8 mouse cellular contexts compared by ENCODE assay signal in the genomic region with DNA sequence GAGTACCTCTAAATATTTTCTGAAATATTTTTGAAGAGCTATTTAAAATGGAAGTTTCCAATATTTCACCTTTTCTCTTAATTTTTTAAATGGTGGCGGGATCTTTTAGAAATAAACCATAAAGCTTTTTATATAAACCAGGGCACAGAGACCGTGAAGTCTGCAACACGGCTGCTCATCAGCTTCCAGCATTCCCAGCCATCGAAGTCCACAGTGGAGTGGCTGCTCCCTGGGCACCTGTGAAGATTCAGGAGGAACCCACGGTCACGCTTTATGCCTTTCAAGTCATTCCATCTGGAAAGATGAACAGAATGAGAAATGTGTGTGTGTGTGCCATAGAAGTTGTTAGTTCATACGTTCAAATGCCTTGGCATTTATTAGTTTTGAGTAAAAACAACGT. TPM values are rescaled to one million over a fixed set of nuclear protein-coding genes. Genes with fewer than 3 reads are reported as not detected.
A peak's percentile ranks its signal among the peaks of the same experiment; 100 is the strongest.
DNase-seq lines count a peak whose midpoint lies in the region; ATAC-seq and TF ChIP-seq lines count a peak whose summit lies in the region.
"Had no signal": no experiment of that assay in that cellular context is flagged by ENCODE, and none has a peak within 500 bp of the region (broad histone marks: within the 10 kb centered on the region; RNA-seq: fewer than 3 reads in every experiment).

No protein-coding gene starts in this region.

- peak overlapping the region; percentile 91 for H3K4me3 ChIP-seq in megakaryocyte, embryonic 14.5 days (replicated peaks)
- peak overlapping the region; percentile 91 for H3K4me3 ChIP-seq in embryonic fibroblast, embryonic 13.5 days (ENCODE audit: insufficient read depth, low read length)
- H3K4me3 ChIP-seq in limb, embryonic 11.5 days (ENCODE audit: low read depth, low read length) = peak overlapping the region; percentile 39
- peak overlapping the region; percentile 36 for H3K4me3 ChIP-seq in stomach, embryonic 14.5 days (ENCODE audit: low read depth, low read length)

- H3K9ac ChIP-seq in limb, embryonic 11.5 days (ENCODE audit: low read length) = no peak overlapping the region
- H3K9ac ChIP-seq in stomach, embryonic 14.5 days (replicated peaks; ENCODE audit: low read depth, low read length) = peak overlapping the region; percentile 0; the same call in 1 of the 2 replicates

- no peak overlapping the region for H3K27ac ChIP-seq in embryonic fibroblast, embryonic 13.5 days (ENCODE audit: insufficient read depth, low read length)
- no peak overlapping the region for H3K27ac ChIP-seq in limb, embryonic 11.5 days (replicated peaks; ENCODE audit: low read depth, low read length)
- no peak overlapping the region for H3K27ac ChIP-seq in stomach, embryonic 14.5 days (ENCODE audit: low read length)

- ATAC-seq in megakaryocyte, adult 5-6 weeks (ENCODE audit: poor library complexity, severe bottlenecking) = no peak
- no peak for ATAC-seq in limb, embryonic 11.5 days (ENCODE audit: insufficient number of reproducible peaks, low FRiP score, low TSS enrichment, low read depth)
- no peak for ATAC-seq in stomach, embryonic 14.5 days (ENCODE audit: insufficient number of reproducible peaks, insufficient read depth, low FRiP score, low read depth)

- H3K4me1 ChIP-seq in megakaryocyte, embryonic 14.5 days = peaks cover 43% of the 10 kb centered on the region
- peaks cover 3% of the 10 kb centered on the region; the same call in 1 of the 2 replicates for H3K4me1 ChIP-seq in embryonic fibroblast, embryonic 13.5 days (ENCODE audit: control insufficient read depth, insufficient read depth, low read length)
- no peaks in the 10 kb centered on the region for H3K4me1 ChIP-seq in limb, embryonic 11.5 days (ENCODE audit: control insufficient read depth, insufficient read depth, low read length)
- H3K4me1 ChIP-seq in stomach, embryonic 14.5 days (ENCODE audit: control insufficient read depth, insufficient read depth, low read length) = peaks cover 8% of the 10 kb centered on the region; the same call in 1 of the 2 replicates

- H3K4me2 ChIP-seq in limb, embryonic 11.5 days (ENCODE audit: low read depth, severe bottlenecking) = peak overlapping the region; percentile 39; the same call in 1 of the 2 replicates
- H3K4me2 ChIP-seq in stomach, embryonic 14.5 days (replicated peaks; ENCODE audit: low read depth, low read length) = peak overlapping the region; percentile 64

- no peak for TF ChIP-seq POLR2A in embryonic fibroblast, embryonic 13.5 days (IDR thresholded peaks at IDR 0.05; ENCODE audit: low read depth, low read length)

- WGBS in limb, embryonic 11.5 days = 53% methylated on average over 8 of the region's 8 CpGs
- 40% methylated on average over 8 of the region's 8 CpGs for WGBS in stomach, embryonic 14.5 days

- H3K36me3 ChIP-seq in megakaryocyte, embryonic 14.5 days (replicated peaks; ENCODE audit: low read length) = peaks cover 4% of the 10 kb centered on the region
- no peaks in the 10 kb centered on the region for H3K36me3 ChIP-seq in limb, embryonic 11.5 days (ENCODE audit: control insufficient read depth, insufficient read depth, low read length)
- no peaks in the 10 kb centered on the region for H3K36me3 ChIP-seq in stomach, embryonic 14.5 days (ENCODE audit: control insufficient read depth, insufficient read depth, low read length)

- peaks cover 2% of the 10 kb centered on the region for H3K27me3 ChIP-seq in megakaryocyte, embryonic 14.5 days (replicated peaks)
- no peaks in the 10 kb centered on the region for H3K27me3 ChIP-seq in limb, embryonic 11.5 days (ENCODE audit: control insufficient read depth, insufficient read depth, low read length)
- no peaks in the 10 kb centered on the region for H3K27me3 ChIP-seq in stomach, embryonic 14.5 days (ENCODE audit: control insufficient read depth, insufficient read depth, low read length)

- no peak for DNase-seq in limb, embryonic 11.5 days (ENCODE audit: low spot score)
- DNase-seq in gastrocnemius, adult 8-10 months (ENCODE audit: low spot score in 2 of 2) = no peak
- no peak for DNase-seq in adrenal gland, adult 8-10 months

- TF ChIP-seq CTCF in embryonic fibroblast, embryonic 13.5 days (IDR thresholded peaks at IDR 0.05; ENCODE audit: borderline replicate concordance, insufficient read depth, low read length) = no peak

- no peaks in the 10 kb centered on the region for H3K9me3 ChIP-seq in megakaryocyte, embryonic 14.5 days
- H3K9me3 ChIP-seq in limb, embryonic 11.5 days (ENCODE audit: control insufficient read depth, low read length) = no peaks in the 10 kb centered on the region
- H3K9me3 ChIP-seq in stomach, embryonic 14.5 days (ENCODE audit: control insufficient read depth, low read depth, low read length) = no peaks in the 10 kb centered on the region

RNA-seq across cellular contexts. Expression of gene Nudt13, which starts 0.5 kb away (rescaled TPM):
- 1.4 and 2.6 TPM in 2 replicates for polyA plus RNA-seq in megakaryocyte, embryonic 14.5 days (2012; ENCODE audit: insufficient read depth, low replicate concordance)
- total RNA-seq in megakaryocyte, adult 5-6 weeks (2015) = 9.5 and 14.1 TPM in 2 replicates
- 8.0 and 13.7 TPM in 2 replicates for total RNA-seq in megakaryocyte, adult 5-6 weeks (2017)
- 10.4 and 11.1 TPM in 2 replicates for polyA plus RNA-seq in embryonic fibroblast, embryonic 13.5 days (2011; ENCODE audit: insufficient read length, low read depth, missing spikeins)
- 9.9 and 13.8 TPM in 2 replicates for polyA plus RNA-seq in limb, embryonic 11.5 days (2014; fragmentation: Nextera tagmentation; extraction: Ambion mirVana)
- polyA plus RNA-seq in stomach, embryonic 14.5 days (2014; fragmentation: Nextera tagmentation; extraction: Ambion mirVana) = 18.7 and 21.1 TPM in 2 replicates
- 10 to 100 TPM; 27.8 to 32.6 (median 28.4) TPM for total RNA-seq in gastrocnemius, adult 8-10 months (2022)
- 10 to 100 TPM; 39.7 to 68.2 (median 53.7) TPM for total RNA-seq in adrenal gland, adult 8-10 months (2022)

RNA-seq across cellular contexts. Expression of gene Kcnk16, which starts 25.9 kb away (rescaled TPM):
- polyA plus RNA-seq in megakaryocyte, embryonic 14.5 days (2012; ENCODE audit: insufficient read depth, low replicate concordance) = not detected in 2 replicates
- total RNA-seq in megakaryocyte, adult 5-6 weeks (2015) = not detected in 2 replicates
- total RNA-seq in megakaryocyte, adult 5-6 weeks (2017) = not detected in 2 replicates
- polyA plus RNA-seq in embryonic fibroblast, embryonic 13.5 days (2011; ENCODE audit: insufficient read length, low read depth, missing spikeins) = not detected in 2 replicates
- not detected in 2 replicates for polyA plus RNA-seq in limb, embryonic 11.5 days (2014; fragmentation: Nextera tagmentation; extraction: Ambion mirVana)
- 4.6 and 7.0 TPM in 2 replicates for polyA plus RNA-seq in stomach, embryonic 14.5 days (2014; fragmentation: Nextera tagmentation; extraction: Ambion mirVana)
- not detected for total RNA-seq in gastrocnemius, adult 8-10 months (2022)
- total RNA-seq in adrenal gland, adult 8-10 months (2022) = not detected
- total RNA-seq: neutrophil, adult 5-6 weeks had no signal

RNA-seq across cellular contexts. Expression of gene Ecd, which starts 53.0 kb away (rescaled TPM):
- 1.1 and 13.8 TPM in 2 replicates for polyA plus RNA-seq in megakaryocyte, embryonic 14.5 days (2012; ENCODE audit: insufficient read depth, low replicate concordance)
- 22.5 and 24.4 TPM in 2 replicates for total RNA-seq in megakaryocyte, adult 5-6 weeks (2015)
- total RNA-seq in megakaryocyte, adult 5-6 weeks (2017) = 35.9 and 39.0 TPM in 2 replicates
- 36.4 and 38.2 TPM in 2 replicates for polyA plus RNA-seq in embryonic fibroblast, embryonic 13.5 days (2011; ENCODE audit: insufficient read length, low read depth, missing spikeins)
- polyA plus RNA-seq in limb, embryonic 11.5 days (2014; fragmentation: Nextera tagmentation; extraction: Ambion mirVana) = 74.0 and 74.4 TPM in 2 replicates
- polyA plus RNA-seq in stomach, embryonic 14.5 days (2014; fragmentation: Nextera tagmentation; extraction: Ambion mirVana) = 53.1 and 54.6 TPM in 2 replicates
- 10 to 100 TPM; 35.1 to 40.1 (median 37.5) TPM for total RNA-seq in gastrocnemius, adult 8-10 months (2022)
- total RNA-seq in adrenal gland, adult 8-10 months (2022) = 10 to 100 TPM; 42.8 to 47.6 (median 43.8) TPM

RNA-seq across cellular contexts. Expression of gene Fam149b, which starts 53.0 kb away (rescaled TPM):
- polyA plus RNA-seq in megakaryocyte, embryonic 14.5 days (2012; ENCODE audit: insufficient read depth, low replicate concordance) = 13.7 and 15.8 TPM in 2 replicates
- total RNA-seq in megakaryocyte, adult 5-6 weeks (2015) = 22.1 and 23.9 TPM in 2 replicates
- 22.4 and 25.9 TPM in 2 replicates for total RNA-seq in megakaryocyte, adult 5-6 weeks (2017)
- 34.2 and 39.7 TPM in 2 replicates for polyA plus RNA-seq in embryonic fibroblast, embryonic 13.5 days (2011; ENCODE audit: insufficient read length, low read depth, missing spikeins)
- polyA plus RNA-seq in limb, embryonic 11.5 days (2014; fragmentation: Nextera tagmentation; extraction: Ambion mirVana) = 50.4 and 56.9 TPM in 2 replicates
- 41.7 and 42.6 TPM in 2 replicates for polyA plus RNA-seq in stomach, embryonic 14.5 days (2014; fragmentation: Nextera tagmentation; extraction: Ambion mirVana)
- total RNA-seq in gastrocnemius, adult 8-10 months (2022) = 10 to 100 TPM; 18.9 to 22.9 (median 21.4) TPM
- total RNA-seq in adrenal gland, adult 8-10 months (2022) = 10 to 100 TPM; 32.0 to 42.2 (median 41.0) TPM

Comparison
In these comparisons a context has a peak if more than half of its experiments do, and no peak if none do; other contexts are left out.
1. H3K4me3 ChIP-seq: peak in every context shown above with its lines; median percentile 91 in megakaryocyte, embryonic 14.5 days; 91 in embryonic fibroblast, embryonic 13.5 days; 39 in limb, embryonic 11.5 days; 36 in stomach, embryonic 14.5 days.